Mouse (Mus musculus): ENCODE results near the gene Speer4c.
"Not testable (repeated sequence)": the region's sequence is repeated elsewhere in the genome, so short reads cannot be mapped to it uniquely, and the experiment has no call there.

Speer4c gene

DNA sequence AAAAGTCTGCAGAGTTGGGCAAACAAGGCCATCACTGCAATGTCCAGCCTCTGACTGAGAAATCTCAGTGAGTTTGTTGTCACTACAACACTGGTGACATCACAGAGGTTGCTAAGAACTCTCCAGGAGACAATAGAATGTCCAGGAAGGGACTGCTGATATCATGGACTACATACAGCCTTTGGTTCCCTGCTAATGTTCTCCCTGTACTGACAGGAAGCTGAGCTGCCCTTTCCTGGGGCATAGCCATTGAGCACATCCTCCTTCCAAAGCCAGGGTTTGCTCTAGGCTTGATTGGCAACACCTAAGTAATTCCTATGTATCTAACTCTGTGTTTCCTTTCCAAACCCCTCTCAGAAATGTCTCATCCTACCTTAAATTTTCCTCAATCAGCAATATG, at the start of gene Speer4c:
TSS of gene Speer4c (minus strand) at position 101 of the 400 bp plus-strand sequence.
- DNase-seq = not testable (repeated sequence)

DNA sequence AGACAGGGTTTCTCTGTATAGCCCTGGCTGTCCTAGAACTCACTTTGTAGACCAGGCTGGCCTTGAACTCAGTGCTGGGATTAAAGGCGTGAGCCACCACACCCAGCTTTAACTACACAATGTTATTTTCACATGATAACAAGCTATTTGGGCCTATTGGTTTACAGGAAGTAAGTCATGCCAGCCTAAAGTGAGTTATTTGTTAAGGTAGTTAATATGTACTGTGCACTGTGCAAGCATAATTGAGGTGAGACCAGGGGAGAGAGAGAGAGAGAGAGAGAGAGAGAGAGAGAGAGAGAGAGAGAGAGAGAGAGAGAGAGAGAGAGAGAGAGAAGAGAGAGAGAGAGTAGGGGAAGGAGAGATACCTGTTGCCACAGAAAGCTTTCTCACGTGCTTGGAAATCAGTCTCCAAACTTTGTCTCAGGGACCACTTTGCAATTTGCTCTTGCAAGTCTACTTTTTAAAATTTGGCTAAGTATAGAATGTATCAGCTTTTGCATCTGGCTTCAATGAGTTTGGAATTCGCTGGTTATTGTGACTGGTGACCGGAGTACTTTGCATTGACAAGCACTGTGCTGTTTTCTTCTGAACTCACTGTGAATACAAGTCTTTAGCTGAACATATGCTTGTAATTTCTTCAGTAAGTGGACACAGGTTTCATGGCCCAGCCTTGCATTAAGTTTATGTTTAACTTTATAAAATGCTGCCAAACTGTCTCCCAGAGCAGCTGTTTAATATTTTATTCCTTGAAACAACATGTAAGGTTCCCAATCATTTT, 33.6 kb upstream of the Speer4c start:
- no peak for DNase-seq

DNA sequence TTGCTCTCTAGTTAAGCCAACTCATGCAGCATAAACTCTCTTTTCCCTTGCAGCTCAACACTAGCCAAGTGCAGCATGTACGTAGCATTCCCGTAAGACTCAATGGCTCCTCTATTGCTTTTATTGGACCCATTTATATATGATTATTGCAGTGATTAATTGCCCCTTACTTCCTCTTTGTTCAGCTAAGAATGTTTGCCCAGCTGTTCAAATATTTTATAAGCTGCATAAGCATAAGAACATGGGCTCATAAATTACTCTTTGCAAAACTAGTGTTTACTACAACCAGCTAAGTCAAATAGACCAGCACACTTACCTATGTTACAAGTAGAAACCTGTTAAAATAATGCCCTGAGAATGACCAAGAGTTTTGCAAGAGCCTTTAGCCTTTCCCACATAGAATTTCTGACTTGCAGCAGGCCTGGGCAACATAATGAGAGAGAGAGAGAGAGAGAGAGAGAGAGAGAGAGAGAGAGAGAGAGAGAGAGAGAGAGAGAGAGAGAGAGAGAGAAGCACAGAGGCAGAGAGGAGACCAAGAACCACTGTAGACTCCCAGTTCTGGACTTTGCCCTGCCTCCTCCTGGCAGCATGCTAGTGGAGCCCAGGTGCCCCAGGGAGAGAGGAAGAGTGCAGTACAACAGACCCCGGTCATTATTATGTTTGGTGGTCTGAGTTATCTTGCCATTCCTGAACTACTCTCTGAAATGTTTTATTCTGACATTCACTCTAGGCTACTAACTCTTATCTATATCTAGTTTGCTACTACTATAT, 20.2 kb upstream of the Speer4c start:
- DNase-seq = no peak

DNA sequence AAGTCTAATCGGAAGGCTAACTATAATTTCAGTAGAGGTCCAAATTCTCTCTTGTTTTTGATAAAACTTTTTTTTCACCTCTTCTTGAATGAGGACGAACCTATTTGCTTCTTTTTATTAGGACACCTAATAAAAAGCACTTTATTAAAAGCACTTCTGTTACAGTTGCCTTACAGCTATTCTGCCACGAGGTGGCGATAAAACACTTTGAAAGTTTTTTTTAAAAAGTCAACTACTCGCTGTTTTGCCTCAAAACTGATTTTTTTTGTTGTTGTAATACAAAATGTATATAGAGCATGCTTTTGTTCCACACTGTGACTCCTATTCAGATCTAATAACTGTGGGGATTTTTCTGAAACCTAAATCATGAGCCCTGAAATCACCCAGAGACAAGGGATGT, 11.2 kb downstream of the Speer4c start:
- peak; percentile 25 for DNase-seq

DNA sequence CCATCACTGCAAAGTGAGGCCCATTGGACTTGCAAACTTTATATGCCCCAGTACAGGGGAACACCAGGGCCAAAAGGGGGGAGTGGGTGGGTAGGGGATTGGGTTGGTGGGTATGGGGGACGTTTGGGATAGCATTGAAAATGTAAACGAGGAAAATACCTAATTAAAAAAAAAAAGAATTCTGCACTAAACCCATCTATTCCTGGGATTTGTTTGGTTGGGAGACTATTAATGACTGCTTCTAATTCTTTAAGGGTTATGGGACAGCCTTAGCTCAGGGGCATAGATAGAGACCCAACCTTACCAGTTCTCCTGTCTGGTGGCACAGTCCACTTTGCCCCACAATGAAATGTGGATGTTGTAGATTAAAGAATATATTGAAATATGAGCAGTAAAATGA, 16.4 kb downstream of the Speer4c start:
- DNase-seq = not testable (repeated sequence)

DNA sequence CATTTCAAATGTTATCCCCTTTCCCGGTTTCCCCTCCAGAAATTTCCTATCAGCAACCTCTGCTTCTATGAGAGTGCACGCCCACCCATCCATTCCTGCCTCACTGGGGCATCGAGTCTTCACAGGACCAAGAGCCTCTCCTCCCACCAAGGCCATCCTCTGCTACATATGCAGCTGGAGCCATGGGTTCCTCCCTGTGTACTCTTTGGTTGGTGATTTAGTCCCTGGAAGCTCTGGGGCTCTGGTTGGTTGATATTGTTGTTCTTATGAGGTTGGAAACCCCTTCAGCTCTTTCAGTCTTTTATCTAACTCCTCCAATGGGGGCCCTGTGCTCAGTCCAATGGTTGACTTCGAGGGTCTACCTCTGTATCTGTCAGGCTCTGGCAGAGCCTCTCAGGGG, 22.2 kb downstream of the Speer4c start:
- DNase-seq = not testable (repeated sequence)

DNA sequence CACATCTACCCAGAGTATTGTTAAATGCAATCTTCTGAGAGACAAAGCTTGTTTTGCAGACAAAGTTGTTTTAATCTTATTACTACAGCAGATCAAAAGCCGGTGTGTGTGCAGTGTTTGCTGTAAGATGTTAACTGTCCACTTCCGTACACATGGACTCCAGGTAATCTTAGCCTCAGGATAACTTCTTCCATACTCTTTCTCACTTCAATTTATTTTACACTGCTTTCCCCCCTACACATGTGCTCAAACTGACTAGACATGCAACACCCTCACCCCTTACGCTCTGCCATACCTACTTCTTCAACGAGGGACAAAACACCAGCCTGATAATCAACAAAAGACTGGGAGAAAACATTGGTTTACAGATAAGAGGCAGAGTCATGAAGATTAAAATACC, 23.2 kb downstream of the Speer4c start:
- DNase-seq = not testable (repeated sequence)

DNA sequence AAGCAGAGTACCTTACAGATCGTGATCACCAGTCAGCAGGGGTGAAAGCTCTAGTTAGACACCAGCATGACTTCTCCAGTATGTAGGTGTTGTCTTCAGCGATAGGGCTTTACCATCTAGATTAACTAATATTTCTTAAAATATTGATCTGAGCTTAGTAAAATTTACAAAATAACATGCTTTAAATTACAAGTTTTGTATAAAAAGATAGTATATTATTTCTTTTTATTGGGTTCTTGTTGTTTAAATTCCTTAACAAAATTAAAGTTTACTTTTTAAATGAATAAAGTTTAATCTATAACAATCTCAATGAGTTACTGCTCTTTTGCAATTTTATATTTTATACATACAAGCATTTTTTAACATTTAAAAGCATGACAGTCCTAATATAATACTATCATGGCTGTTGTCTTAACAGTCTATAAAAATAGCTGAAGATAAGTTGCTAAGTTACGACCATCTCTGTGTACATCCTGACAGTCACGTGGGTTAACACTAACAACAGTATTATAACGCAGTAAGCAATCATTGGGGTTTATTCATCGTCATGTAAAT, 24.3 kb downstream of the Speer4c start:
- DNase-seq = not testable (repeated sequence)

DNA sequence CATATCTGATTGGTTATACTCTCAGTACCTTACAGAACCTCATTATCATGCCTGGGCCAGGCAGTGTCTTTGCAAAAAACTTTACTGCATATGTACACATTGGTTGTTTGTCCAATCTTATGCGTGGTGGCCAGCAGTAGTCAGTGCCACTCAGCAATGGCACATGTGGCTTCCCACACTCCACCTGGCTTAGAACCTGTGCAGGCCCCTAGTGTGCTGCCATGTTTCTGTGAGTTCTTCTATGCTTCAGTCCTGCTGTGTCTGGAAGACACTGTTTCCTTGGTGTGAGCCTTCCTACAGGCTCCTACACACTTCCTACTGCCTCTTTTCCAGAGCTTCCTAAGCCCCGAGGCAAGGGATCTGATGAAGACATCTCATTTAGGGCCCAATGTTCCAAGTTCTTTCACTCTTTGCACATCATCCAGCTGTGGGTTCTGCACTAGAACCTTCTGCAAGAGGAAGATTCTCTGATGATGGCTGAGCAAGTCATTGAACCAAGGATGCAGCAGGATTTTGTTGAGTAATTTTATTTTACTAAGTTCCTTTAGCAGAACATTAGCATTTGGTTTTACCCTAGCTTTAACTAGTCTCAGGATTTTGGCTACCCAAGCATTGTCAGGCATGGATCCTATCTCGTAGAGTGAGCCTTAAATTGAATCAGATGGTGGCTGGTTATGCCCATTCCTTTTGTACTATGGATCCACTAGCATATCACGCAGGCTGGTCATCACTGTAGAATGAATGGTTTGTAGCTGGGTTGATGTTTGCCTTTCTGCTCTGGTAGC, 25.0 kb downstream of the Speer4c start:
- DNase-seq = not testable (repeated sequence)

DNA sequence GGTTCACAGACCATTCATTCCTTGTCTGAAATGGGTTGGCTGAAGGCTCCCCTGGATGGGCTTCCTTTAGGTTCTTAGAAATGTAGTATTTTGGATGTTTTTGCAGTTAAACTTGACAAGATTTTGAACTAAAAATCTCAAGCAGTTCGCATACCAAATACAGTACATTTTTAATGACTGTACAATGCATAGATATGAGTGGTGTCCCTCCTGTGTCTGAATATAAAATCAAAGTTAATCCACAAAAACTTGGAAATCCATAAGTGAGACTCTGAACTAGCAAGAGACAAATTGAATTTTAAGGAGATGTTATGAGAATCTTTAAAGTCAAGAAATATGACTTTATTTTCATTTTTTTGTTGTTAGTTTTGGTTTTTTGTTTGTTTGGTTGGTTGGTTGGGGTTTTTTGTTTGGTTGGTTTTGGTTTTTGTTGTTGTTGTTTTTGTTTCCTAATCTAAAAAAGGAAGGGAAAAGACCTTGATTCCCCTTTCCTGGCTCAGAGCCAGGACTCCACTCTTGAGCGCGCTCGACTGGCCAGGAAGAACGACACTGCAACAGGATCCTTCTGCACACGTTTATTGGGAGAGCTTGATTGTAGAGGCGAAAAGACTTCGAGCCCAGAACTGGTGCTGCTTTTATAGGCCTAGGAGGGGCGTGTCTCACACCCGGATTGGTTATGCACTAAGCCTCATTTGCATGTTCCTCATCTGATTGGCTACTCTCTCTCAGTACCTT, 32.6 kb downstream of the Speer4c start:
- peak; percentile 49 for DNase-seq

DNA sequence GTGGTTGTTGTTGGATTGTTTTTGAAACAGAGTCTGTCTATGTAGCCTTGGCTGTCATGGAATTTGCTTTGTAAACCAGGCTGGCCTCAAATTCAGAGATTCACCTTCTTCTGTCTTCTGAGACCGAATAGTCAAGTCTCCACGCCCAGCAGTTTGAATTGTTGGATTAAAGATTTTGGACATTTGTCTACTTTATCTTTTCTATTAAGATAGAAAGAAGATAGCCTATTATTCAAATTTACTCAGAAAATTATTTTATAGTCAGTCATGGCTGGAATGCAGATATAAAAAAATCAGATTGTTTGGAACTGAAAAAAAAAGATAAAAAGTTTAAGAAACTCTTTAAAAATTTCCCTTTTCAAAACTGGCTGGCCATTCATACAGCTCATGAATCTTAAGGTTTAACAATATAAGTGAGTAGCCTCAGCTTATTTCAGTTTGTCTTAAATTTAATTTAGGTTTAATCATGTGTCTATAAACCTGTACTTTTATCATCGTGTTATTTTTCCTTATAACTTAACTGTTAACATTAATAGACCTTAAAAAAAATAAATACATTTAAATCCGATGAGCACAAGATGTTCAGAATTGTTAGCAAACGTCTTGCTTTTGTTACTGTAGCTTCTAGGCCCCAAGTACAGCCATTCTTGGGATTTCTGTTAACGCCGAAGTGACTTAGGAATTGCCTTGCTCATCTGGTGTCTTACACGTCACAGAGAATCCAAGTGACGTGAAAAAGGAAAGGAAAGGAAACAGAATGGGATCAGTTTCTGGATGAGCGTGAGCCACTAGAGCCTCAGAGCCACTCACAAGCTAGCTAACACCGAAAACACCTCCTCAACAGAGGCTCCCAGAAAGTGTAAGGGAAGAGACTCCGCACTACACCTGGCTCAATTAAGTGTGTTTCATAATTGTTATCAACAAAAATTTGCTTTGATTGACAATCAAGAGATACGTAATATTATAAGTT, 33.8 kb downstream of the Speer4c start:
- DNase-seq = not testable (repeated sequence)

DNA sequence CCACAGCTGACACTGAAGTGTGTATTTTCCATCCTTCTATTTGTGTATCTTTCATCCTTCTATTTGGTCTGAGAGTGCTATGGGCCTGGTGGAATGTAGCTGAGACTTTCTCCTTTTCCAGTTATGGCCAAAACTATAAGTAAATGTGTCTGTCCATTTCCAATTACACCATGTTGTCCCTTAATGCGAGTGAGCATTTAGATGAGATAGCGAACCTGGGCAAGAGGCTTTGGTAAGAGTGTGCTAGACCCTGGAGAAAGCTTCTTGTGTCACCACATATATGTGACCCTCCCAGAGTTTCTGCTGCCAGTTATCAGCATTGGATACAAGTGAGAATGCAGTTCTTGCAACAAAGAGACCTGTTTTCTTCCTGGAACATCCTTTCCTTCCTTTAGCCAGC, 35.2 kb downstream of the Speer4c start:
- not testable (repeated sequence) for DNase-seq

DNA sequence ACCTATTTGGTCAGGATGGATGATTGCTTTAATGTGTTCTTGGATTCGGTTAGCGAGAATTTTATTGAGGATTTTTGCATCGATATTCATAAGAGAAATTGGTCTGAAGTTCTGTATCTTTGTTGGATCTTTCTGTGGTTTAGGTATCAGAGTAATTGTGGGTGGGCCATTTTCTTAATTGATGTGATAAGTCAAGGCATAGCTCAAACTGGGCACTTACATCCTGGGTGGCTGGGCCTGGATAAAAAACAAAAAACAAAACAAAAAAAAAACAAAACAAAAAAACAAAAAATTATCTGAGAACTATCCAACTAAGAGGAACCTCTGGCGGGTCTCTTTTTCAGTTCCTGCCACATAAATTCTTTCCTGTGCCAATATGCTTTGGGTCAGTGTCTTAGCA, 36.3 kb downstream of the Speer4c start:
- not testable (repeated sequence) for DNase-seq

DNA sequence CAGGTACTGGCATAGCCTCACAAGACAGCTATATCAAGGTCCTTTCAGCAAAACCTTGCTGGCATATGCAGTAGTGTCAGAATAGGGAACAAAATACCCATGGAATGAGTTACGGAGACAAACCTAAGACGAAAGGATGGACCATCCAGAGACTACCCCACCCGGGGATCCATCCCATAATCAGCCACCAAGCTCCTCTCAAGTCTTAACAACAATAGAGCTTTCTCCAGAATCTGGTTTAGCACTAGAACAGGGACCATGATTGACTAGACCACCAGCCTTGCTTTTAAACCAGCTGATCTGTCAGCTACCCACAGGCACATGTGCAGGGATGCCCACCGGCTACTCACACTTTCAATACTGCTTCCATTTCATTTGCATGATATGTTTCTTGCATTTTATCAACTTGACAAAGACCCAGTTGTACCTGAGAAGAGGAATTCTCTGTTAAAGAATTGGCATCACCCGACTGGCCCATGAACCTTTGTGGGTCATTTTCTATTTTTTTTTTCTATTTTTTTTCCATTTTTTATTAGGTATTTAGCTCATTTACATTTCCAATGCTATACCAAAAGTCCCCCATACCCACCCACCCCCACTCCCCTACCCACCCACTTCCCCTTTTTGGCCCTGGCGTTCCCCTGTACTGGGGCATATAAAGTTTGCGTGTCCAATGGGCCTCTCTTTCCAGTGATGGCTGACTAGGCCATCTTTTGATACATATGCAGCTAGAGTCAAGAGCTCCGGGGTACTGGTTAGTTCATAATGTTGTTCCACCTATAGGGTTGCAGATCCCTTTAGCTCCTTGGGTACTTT, 39.4 kb downstream of the Speer4c start:
- DNase-seq = not testable (repeated sequence)

DNA sequence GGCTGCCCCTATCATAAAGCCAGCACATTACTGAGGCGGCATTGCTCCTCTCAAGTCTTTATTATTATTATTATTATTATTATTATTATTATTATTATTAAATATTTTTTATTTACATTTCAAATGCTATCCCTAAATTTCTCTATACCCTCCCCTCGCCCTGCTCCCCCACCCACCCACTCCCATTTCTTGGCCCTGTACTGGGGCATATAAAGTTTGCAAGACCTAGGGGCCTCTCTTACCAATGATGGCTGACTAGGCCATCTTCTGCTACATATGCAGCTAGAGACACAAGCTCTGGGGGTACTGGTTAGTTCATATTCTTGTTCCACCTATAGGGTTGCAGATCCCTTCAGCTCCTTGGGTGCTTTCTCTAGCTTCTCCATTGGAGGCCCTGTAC, 40.1 kb downstream of the Speer4c start:
- DNase-seq = not testable (repeated sequence)

DNA sequence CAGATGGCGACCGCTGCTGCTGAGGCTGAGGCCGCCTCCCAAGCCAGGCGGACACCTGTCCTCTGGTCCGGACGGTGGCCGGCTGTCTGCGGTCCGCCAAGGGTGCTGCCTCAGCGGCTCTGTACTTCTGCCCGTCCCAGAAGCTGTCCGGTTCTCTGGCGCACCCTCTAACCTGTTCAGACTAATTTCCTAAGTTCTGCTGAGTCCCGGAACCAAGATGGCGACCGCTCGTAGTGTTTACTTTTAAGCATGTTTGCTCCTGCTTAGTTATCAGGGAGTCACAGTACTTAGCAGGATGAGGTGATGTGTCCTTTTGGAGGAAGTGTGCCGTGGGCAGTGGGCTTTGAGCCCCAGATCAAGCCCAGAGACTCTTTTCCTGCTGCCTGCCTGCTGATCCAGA, 43.3 kb downstream of the Speer4c start:
- not testable (repeated sequence) for DNase-seq

DNA sequence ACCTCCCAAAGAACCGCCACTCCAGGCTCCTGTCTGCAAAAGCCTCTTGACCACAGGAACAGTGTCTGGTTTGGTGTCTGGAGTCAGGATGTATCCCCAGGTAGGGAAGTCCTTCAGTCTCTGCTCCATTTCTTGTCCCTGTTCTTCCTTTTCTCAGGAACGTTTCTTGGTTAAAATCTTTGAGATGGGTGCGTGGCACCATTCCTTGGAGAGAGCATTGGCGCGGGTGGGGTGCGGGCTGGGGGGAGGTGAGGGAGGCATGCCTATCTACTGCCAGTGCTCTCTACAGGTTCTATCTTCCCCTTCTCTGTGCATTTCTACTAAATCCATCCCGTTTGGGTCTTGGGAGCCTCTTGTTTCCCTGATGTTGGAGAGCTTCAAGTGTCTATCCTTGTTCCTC, 50.2 kb downstream of the Speer4c start:
- DNase-seq = peak; percentile 5
